Mouse (Mus musculus) adrenal gland, adult 8-10 months (tissue): ENCODE measurements at regions not wholly inside any gene's neighbourhood (a gene's known extent, or its start where the extent isn't known, plus 50 kb on each side); places are given as distances from the start of the nearest gene placed in this dataset.

Experiments used
- DNase-seq: peaks from one replicate; pipeline ENCODE4 v3.0.0; 2022

GRCm38 (mm10) chr1:168010416-168010815, 321.4 kb downstream of the Lmx1a start:
- DNase-seq: no peak

GRCm38 (mm10) chr1:168012069-168012468, 323.0 kb downstream of the Lmx1a start:
- no peak for DNase-seq

- no peak for DNase-seq
These were observed 323.6 kb downstream of the Lmx1a start for GRCm38 (mm10) chr1:168012611-168013010.

GRCm38 (mm10) chr1:168016375-168016890, 327.4 kb downstream of the Lmx1a start:
- DNase-seq: no peak

- peak; percentile 1 for DNase-seq
These were observed 337.4 kb downstream of the Lmx1a start for GRCm38 (mm10) chr1:168026481-168026880.

- no peak for DNase-seq
These were observed 355.7 kb downstream of the Lmx1a start for GRCm38 (mm10) chr1:168044765-168045164.

- no peak for DNase-seq
These were observed 357.3 kb downstream of the Lmx1a start for GRCm38 (mm10) chr1:168046347-168046746.

- DNase-seq: no peak
These were observed 357.7 kb downstream of the Lmx1a start for GRCm38 (mm10) chr1:168046749-168047148.

GRCm38 (mm10) chr1:168049965-168050364, 360.9 kb downstream of the Lmx1a start:
- no peak for DNase-seq

GRCm38 (mm10) chr1:168056479-168056878, 367.4 kb downstream of the Lmx1a start:
- no peak for DNase-seq

GRCm38 (mm10) chr1:168057479-168057878, 368.4 kb downstream of the Lmx1a start:
- no peak for DNase-seq

GRCm38 (mm10) chr1:168058769-168059168, 369.7 kb downstream of the Lmx1a start:
- DNase-seq: no peak

GRCm38 (mm10) chr1:168064065-168064664, 367.9 kb downstream of the Pbx1 start:
- no peak for DNase-seq

- DNase-seq: no peak
These were observed 366.4 kb downstream of the Pbx1 start for GRCm38 (mm10) chr1:168065598-168066041.

- peak; percentile 13 for DNase-seq
These were observed 365.3 kb downstream of the Pbx1 start for GRCm38 (mm10) chr1:168066810-168067209.

- DNase-seq: no peak
These were observed 363.8 kb downstream of the Pbx1 start for GRCm38 (mm10) chr1:168068003-168068919.

GRCm38 (mm10) chr1:168068920-168069590, 363.0 kb downstream of the Pbx1 start:
- DNase-seq: no peak
